Comparison of ENCODE assay signal across 23 mouse cellular contexts in the genomic region with DNA sequence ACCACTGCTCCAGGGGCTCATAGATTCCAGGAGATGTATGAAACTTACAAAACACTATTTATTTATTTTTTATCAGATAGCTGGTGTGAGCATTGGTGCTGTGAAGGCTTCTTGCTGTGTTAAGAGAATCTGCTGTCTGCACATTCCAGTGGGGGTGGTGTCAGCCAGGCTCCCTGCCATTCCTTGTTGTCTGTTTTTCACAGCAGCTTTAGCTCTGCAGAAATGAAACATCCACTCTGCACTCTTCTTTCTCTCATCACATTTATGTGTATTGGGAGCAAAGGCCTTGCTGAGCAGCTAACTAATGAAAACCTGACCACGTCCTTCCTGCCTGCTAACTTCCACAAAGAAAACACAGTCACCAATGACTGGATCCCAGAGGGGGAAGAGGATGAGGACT. TPM values are rescaled to one million over a fixed set of nuclear protein-coding genes. Genes with fewer than 3 reads are reported as not detected.
DNase-seq lines count a peak whose midpoint lies in the region; ATAC-seq and TF ChIP-seq lines count a peak whose summit lies in the region.
"Had no signal": no experiment of that assay in that cellular context is flagged by ENCODE, and none has a peak within 500 bp of the region (broad histone marks: within the 10 kb centered on the region; RNA-seq: fewer than 3 reads in every experiment).

No protein-coding gene starts in this region.

- no peak for TF ChIP-seq POLR2A in liver, adult 2 months (IDR thresholded peaks at IDR 0.05; ENCODE audit: extremely low read depth, insufficient read depth, low read length)

- H3K4me1 ChIP-seq in heart, embryonic 12.5 days (replicated peaks), result peaks cover 4% of the 10 kb centered on the region; the same call in 1 of the 2 replicates
- peaks cover 38% of the 10 kb centered on the region for H3K4me1 ChIP-seq in liver, adult 2 months (ENCODE audit: control insufficient read depth, insufficient read depth, low read length)
- no peaks in the 10 kb centered on the region for H3K4me1 ChIP-seq in liver, embryonic 12.5 days
- H3K4me1 ChIP-seq: embryonic facial prominence, embryonic 15.5 days; forebrain, embryonic 10.5 days; heart, embryonic 10.5 days; hindbrain, embryonic 12.5 days had no signal

- peaks cover 18% of the 10 kb centered on the region; the same call in 1 of the 2 replicates for H3K79me2 ChIP-seq in liver, adult 2 months (ENCODE audit: control insufficient read depth, insufficient read depth, low read length)

- H3K36me3 ChIP-seq in heart, embryonic 12.5 days, result peaks cover 27% of the 10 kb centered on the region
- peaks cover 45% of the 10 kb centered on the region for H3K36me3 ChIP-seq in liver, adult 2 months (ENCODE audit: control insufficient read depth, insufficient read depth, low read length)
- peaks cover 31% of the 10 kb centered on the region for H3K36me3 ChIP-seq in liver, embryonic 12.5 days

- H3K9ac ChIP-seq in heart, embryonic 12.5 days, result no peak overlapping the region
- peak overlapping the region; percentile 14; the same call in 1 of the 2 replicates for H3K9ac ChIP-seq in liver, adult 2 months (ENCODE audit: low read depth, low read length)
- no peak overlapping the region for H3K9ac ChIP-seq in liver, embryonic 12.5 days
- H3K9ac ChIP-seq: embryonic facial prominence, embryonic 15.5 days; hindbrain, embryonic 12.5 days had no signal

- H3K4me3 ChIP-seq in heart, embryonic 12.5 days, result no peak overlapping the region
- H3K4me3 ChIP-seq in liver, adult 2 months (ENCODE audit: insufficient read depth, low read depth, low read length), result peak overlapping the region; percentile 29; the same call in 1 of the 2 replicates
- H3K4me3 ChIP-seq in liver, embryonic 12.5 days, result no peak overlapping the region
- H3K4me3 ChIP-seq: embryonic facial prominence, embryonic 15.5 days; erythroblast, embryonic 14.5 days; forebrain, embryonic 10.5 days; heart, embryonic 10.5 days; hindbrain, embryonic 12.5 days had no signal

- no peaks in the 10 kb centered on the region for H3K27me3 ChIP-seq in heart, embryonic 12.5 days (replicated peaks)
- H3K27me3 ChIP-seq in liver, adult 2 months (ENCODE audit: control insufficient read depth, insufficient read depth, low read length), result no peaks in the 10 kb centered on the region
- H3K27me3 ChIP-seq in liver, embryonic 12.5 days (replicated peaks), result no peaks in the 10 kb centered on the region
- H3K27me3 ChIP-seq: CH12.LX; embryonic facial prominence, embryonic 15.5 days; hindbrain, embryonic 12.5 days; Patski had no signal

- H3K4me2 ChIP-seq in heart, embryonic 12.5 days, result no peak overlapping the region
- no peak overlapping the region for H3K4me2 ChIP-seq in liver, embryonic 12.5 days
- H3K4me2 ChIP-seq: embryonic facial prominence, embryonic 15.5 days; hindbrain, embryonic 12.5 days had no signal

- DNase-seq in heart, postnatal 4 days, result peak; percentile 16
- DNase-seq in liver, adult 2 months (ENCODE audit: extremely low read depth, low read depth, low spot score), result peak; percentile 57
- peak; percentile 69 for DNase-seq in brain, adult 2 months (ENCODE audit: low read depth, low spot score)
- peak; percentile 46 for DNase-seq in telencephalon, adult 2 months (ENCODE audit: low read depth, low spot score)
- DNase-seq in T-cell, adult 2 months (ENCODE audit: low spot score), result no peak
- DNase-seq: adrenal gland, adult 2 months; adrenal gland, postnatal 25 days; cerebellum, adult 2 months; cerebellum, postnatal 10 days; embryo, embryonic 11 days; gastrocnemius, postnatal 10 days; heart, postnatal 36 days had no signal

- ATAC-seq in heart, embryonic 12.5 days (ENCODE audit: insufficient number of reproducible peaks, low FRiP score), result no peak
- no peak for ATAC-seq in liver, embryonic 12.5 days
- ATAC-seq: forebrain, embryonic 14.5 days; hindbrain, embryonic 16.5 days; Patski had no signal

- no peak for TF ChIP-seq CTCF in liver, adult 2 months (IDR thresholded peaks at IDR 0.05; ENCODE audit: low read depth, low read length)

- H3K9me3 ChIP-seq in heart, embryonic 12.5 days (replicated peaks), result no peaks in the 10 kb centered on the region
- H3K9me3 ChIP-seq in liver, embryonic 12.5 days (replicated peaks), result no peaks in the 10 kb centered on the region
- H3K9me3 ChIP-seq: embryonic facial prominence, embryonic 15.5 days; forebrain, embryonic 10.5 days; heart, embryonic 10.5 days; hindbrain, embryonic 12.5 days had no signal

- H3K27ac ChIP-seq in heart, embryonic 12.5 days (ENCODE audit: poor library complexity, severe bottlenecking), result no peak overlapping the region
- peak overlapping the region; percentile 31 for H3K27ac ChIP-seq in liver, adult 2 months (replicated peaks; ENCODE audit: insufficient read depth, low read depth, low read length)
- H3K27ac ChIP-seq in liver, embryonic 12.5 days, result no peak overlapping the region
- H3K27ac ChIP-seq: embryonic facial prominence, embryonic 15.5 days; forebrain, embryonic 10.5 days; heart, embryonic 10.5 days; hindbrain, embryonic 12.5 days had no signal

- WGBS in heart, embryonic 12.5 days, result 54% methylated on average over 1 of the region's 1 CpGs
- 11% methylated on average over 1 of the region's 1 CpGs for WGBS in liver, adult 2 months
- 58% methylated on average over 1 of the region's 1 CpGs for WGBS in liver, embryonic 12.5 days (ENCODE audit: insufficient replicate concordance)

RNA-seq across cellular contexts. Expression of a gene that starts 4.9 kb away (rescaled TPM):
- 1 to 10 TPM; 3.3 to 3.7 TPM for total RNA-seq in heart, postnatal 4 days (2021)
- 0.65 and 2.3 TPM in 2 replicates for polyA plus RNA-seq in heart, embryonic 12.5 days (2016; fragmentation: Nextera tagmentation; extraction: Ambion mirVana)
- 636 and 666 TPM in 2 replicates for total RNA-seq in liver, adult 2 months (2014; rRNA removed)
- polyA plus RNA-seq in liver, adult 2 months (2012; rRNA removed), result 368 and 398 TPM in 2 replicates
- 107 and 111 TPM in 2 replicates for polyA plus RNA-seq in liver, embryonic 12.5 days (2016; fragmentation: Nextera tagmentation; extraction: Ambion mirVana)
- polyA plus RNA-seq: erythroblast, embryonic 14.5 days had no signal

Comparison
In these comparisons a context has a peak if more than half of its experiments do, and no peak if none do; other contexts are left out.
1. RNA of a gene that starts 4.9 kb away (polyA plus RNA-seq): 368 to 398 TPM in liver, adult 2 months and 107 to 111 TPM in liver, embryonic 12.5 days; 0.65 to 2.3 TPM in heart, embryonic 12.5 days; every median in the first group is over 10 times any median in the second.